Mouse (Mus musculus): ENCODE data around the gene Ipo13. TPM values are rescaled to one million over a fixed set of nuclear protein-coding genes. Genes with fewer than 3 reads are reported as not detected.

The Ipo13 gene
- polyA plus RNA-seq, 1 experiment from 2014 or later, result 35.6 TPM

- Histone ChIP-seq H3K36me3 (peaks cover 49% of the 10 kb centered on the region), H3K9me3 (replicated peaks) (no peaks in the 10 kb centered on the region), H3K27me3 (replicated peaks) (no peaks in the 10 kb centered on the region), H3K27ac (no peak overlapping the region), H3K4me1 (peaks cover 37% of the 10 kb centered on the region), H3K4me3 (peak overlapping the region; percentile 84), H3K9ac (peak overlapping the region; percentile 68), H3K4me2 (peak overlapping the region; percentile 74)
- WGBS (ENCODE audit: insufficient replicate concordance), result 76% methylated on average over 8 of the region's 8 CpGs
- ATAC-seq, result no peak
Observed at GRCm38 (mm10) chr4:117890750-117891149, 24.0 kb downstream of the Ipo13 start.

- H3K36me3 ChIP-seq, result peaks cover 49% of the 10 kb centered on the region
- H3K27ac ChIP-seq, result no peak overlapping the region
- H3K4me3 ChIP-seq, result no peak overlapping the region
- H3K9me3 ChIP-seq (replicated peaks), result no peaks in the 10 kb centered on the region
- WGBS (ENCODE audit: insufficient replicate concordance), result 89% methylated on average over 14 of the region's 14 CpGs
- H3K9ac ChIP-seq, result no peak overlapping the region
- H3K27me3 ChIP-seq (replicated peaks), result no peaks in the 10 kb centered on the region
- H3K4me1 ChIP-seq, result peaks cover 45% of the 10 kb centered on the region
- no peak overlapping the region for H3K4me2 ChIP-seq
- no peak for ATAC-seq
Observed at GRCm38 (mm10) chr4:117890031-117890430, 24.8 kb downstream of the Ipo13 start.

GRCm38 (mm10) chr4:117889471-117889870, 25.3 kb downstream of the Ipo13 start:
- Histone ChIP-seq H3K27ac (no peak overlapping the region), H3K9ac (no peak overlapping the region), H3K4me1 (peaks cover 47% of the 10 kb centered on the region), H3K27me3 (replicated peaks) (no peaks in the 10 kb centered on the region), H3K4me3 (no peak overlapping the region), H3K36me3 (peaks cover 49% of the 10 kb centered on the region), H3K4me2 (no peak overlapping the region), H3K9me3 (replicated peaks) (no peaks in the 10 kb centered on the region)
- ATAC-seq, result no peak
- 81% methylated on average over 15 of the region's 15 CpGs for WGBS (ENCODE audit: insufficient replicate concordance)

- Histone ChIP-seq H3K27ac (no peak overlapping the region), H3K4me3 (peak overlapping the region; percentile 99), H3K4me2 (peak overlapping the region; percentile 94), H3K4me1 (peaks cover 62% of the 10 kb centered on the region), H3K9ac (peak overlapping the region; percentile 64), H3K36me3 (peaks cover 49% of the 10 kb centered on the region), H3K27me3 (replicated peaks) (peaks cover 9% of the 10 kb centered on the region), H3K9me3 (replicated peaks) (no peaks in the 10 kb centered on the region)
- WGBS (ENCODE audit: insufficient replicate concordance), result 61% methylated on average over 2 of the region's 2 CpGs
- no peak for ATAC-seq
Observed at GRCm38 (mm10) chr4:117887920-117888319, 26.9 kb downstream of the Ipo13 start.

GRCm38 (mm10) chr4:117887133-117887532, 27.7 kb downstream of the Ipo13 start, which contains the start of gene Atp6v0b:
Gene Atp6v0b, minus strand, starts transcription at chr4:117887333.
- Histone ChIP-seq H3K36me3 (peaks cover 49% of the 10 kb centered on the region), H3K27me3 (replicated peaks) (peaks cover 17% of the 10 kb centered on the region), H3K4me2 (peak within 1 kb of the TSS; percentile 94), H3K4me1 (peaks cover 65% of the 10 kb centered on the region), H3K9me3 (replicated peaks) (no peaks in the 10 kb centered on the region), H3K4me3 (peak within 1 kb of the TSS; percentile 99), H3K9ac (peak within 1 kb of the TSS; percentile 97), H3K27ac (peak within 1 kb of the TSS; percentile 91)
- WGBS (ENCODE audit: insufficient replicate concordance), result under 1% methylated on average over 37 of the region's 37 CpGs
- ATAC-seq, result peak; percentile 87

GRCm38 (mm10) chr4:117886644-117887043, 28.2 kb downstream of the Ipo13 start:
- Histone ChIP-seq H3K9me3 (replicated peaks) (no peaks in the 10 kb centered on the region), H3K27ac (peak overlapping the region; percentile 91), H3K4me1 (peaks cover 63% of the 10 kb centered on the region), H3K27me3 (replicated peaks) (peaks cover 22% of the 10 kb centered on the region), H3K36me3 (peaks cover 49% of the 10 kb centered on the region), H3K9ac (peak overlapping the region; percentile 97), H3K4me2 (peak overlapping the region; percentile 94), H3K4me3 (peak overlapping the region; percentile 99)
- peak; percentile 36 for ATAC-seq
- under 1% methylated on average over 24 of the region's 24 CpGs for WGBS (ENCODE audit: insufficient replicate concordance)

- Histone ChIP-seq H3K4me3 (peak overlapping the region; percentile 99), H3K4me1 (peaks cover 59% of the 10 kb centered on the region), H3K9me3 (replicated peaks) (no peaks in the 10 kb centered on the region), H3K9ac (peak overlapping the region; percentile 97), H3K27me3 (replicated peaks) (peaks cover 29% of the 10 kb centered on the region), H3K4me2 (peak overlapping the region; percentile 94), H3K27ac (peak overlapping the region; percentile 91), H3K36me3 (peaks cover 49% of the 10 kb centered on the region)
- 69% methylated on average over 9 of the region's 9 CpGs for WGBS (ENCODE audit: insufficient replicate concordance)
- no peak for ATAC-seq
Observed at GRCm38 (mm10) chr4:117885994-117886393, 28.8 kb downstream of the Ipo13 start.

- H3K36me3 ChIP-seq, result peaks cover 43% of the 10 kb centered on the region
- WGBS (ENCODE audit: insufficient replicate concordance), result 92% methylated on average over 10 of the region's 10 CpGs
- no peak overlapping the region for H3K4me2 ChIP-seq
- no peak overlapping the region for H3K27ac ChIP-seq
- H3K27me3 ChIP-seq (replicated peaks), result peaks cover 33% of the 10 kb centered on the region
- no peak for ATAC-seq
- peaks cover 50% of the 10 kb centered on the region for H3K4me1 ChIP-seq
- no peak overlapping the region for H3K9ac ChIP-seq
- H3K4me3 ChIP-seq, result no peak overlapping the region
- H3K9me3 ChIP-seq (replicated peaks), result no peaks in the 10 kb centered on the region
Observed at GRCm38 (mm10) chr4:117885093-117885492, 29.7 kb downstream of the Ipo13 start.

- peak overlapping the region; percentile 94 for H3K4me2 ChIP-seq
- no peak for ATAC-seq
Observed at GRCm38 (mm10) chr4:117884146-117884545, 30.7 kb downstream of the Ipo13 start.

GRCm38 (mm10) chr4:117882701-117883691, 31.8 kb downstream of the Ipo13 start, which contains the start of gene B4galt2:
Gene B4galt2, minus strand, starts transcription at chr4:117883487.
- peaks cover 49% of the 10 kb centered on the region for H3K4me1 ChIP-seq
- 3% methylated on average over 62 of the region's 103 CpGs for WGBS (ENCODE audit: insufficient replicate concordance)
- no peak within 1 kb of the TSS for H3K27ac ChIP-seq
- H3K9ac ChIP-seq, result peak within 1 kb of the TSS; percentile 80
- peak within 1 kb of the TSS; percentile 67 for H3K4me3 ChIP-seq
- H3K36me3 ChIP-seq, result peaks cover 26% of the 10 kb centered on the region
- H3K9me3 ChIP-seq (replicated peaks), result no peaks in the 10 kb centered on the region
- peaks cover 33% of the 10 kb centered on the region for H3K27me3 ChIP-seq (replicated peaks)
- ATAC-seq, result 0 out of 2 replicates have a peak, but pooled peaks have one; percentile 2
- peak within 1 kb of the TSS; percentile 94 for H3K4me2 ChIP-seq

More at GRCm38 (mm10) chr4:117884146-117884545, 30.7 kb downstream of the Ipo13 start:
- H3K27me3 ChIP-seq (replicated peaks), result peaks cover 33% of the 10 kb centered on the region
- H3K27ac ChIP-seq, result no peak overlapping the region
- no peak overlapping the region for H3K9ac ChIP-seq
- peaks cover 33% of the 10 kb centered on the region for H3K36me3 ChIP-seq
- WGBS (ENCODE audit: insufficient replicate concordance), result 84% methylated on average over 1 of the region's 1 CpGs
- no peaks in the 10 kb centered on the region for H3K9me3 ChIP-seq (replicated peaks)
- peaks cover 46% of the 10 kb centered on the region for H3K4me1 ChIP-seq
- peak overlapping the region; percentile 67 for H3K4me3 ChIP-seq

- Histone ChIP-seq H3K9ac (no peak overlapping the region), H3K4me2 (no peak overlapping the region), H3K4me1 (peaks cover 18% of the 10 kb centered on the region), H3K9me3 (replicated peaks) (no peaks in the 10 kb centered on the region), H3K4me3 (no peak overlapping the region), H3K27me3 (replicated peaks) (peaks cover 27% of the 10 kb centered on the region), H3K27ac (no peak overlapping the region), H3K36me3 (peaks cover 15% of the 10 kb centered on the region)
- ATAC-seq, result no peak
- 58% methylated on average over 5 of the region's 5 CpGs for WGBS (ENCODE audit: insufficient replicate concordance)
Observed at GRCm38 (mm10) chr4:117878703-117879102, 36.1 kb downstream of the Ipo13 start.

GRCm38 (mm10) chr4:117878301-117878700, 36.5 kb downstream of the Ipo13 start:
- H3K4me2 ChIP-seq, result no peak overlapping the region
- H3K27me3 ChIP-seq (replicated peaks), result peaks cover 27% of the 10 kb centered on the region
- peaks cover 15% of the 10 kb centered on the region for H3K36me3 ChIP-seq
- no peak for ATAC-seq
- H3K9me3 ChIP-seq (replicated peaks), result no peaks in the 10 kb centered on the region
- no peak overlapping the region for H3K27ac ChIP-seq
- H3K4me3 ChIP-seq, result no peak overlapping the region
- 69% methylated on average over 10 of the region's 10 CpGs for WGBS (ENCODE audit: insufficient replicate concordance)
- no peak overlapping the region for H3K9ac ChIP-seq
- peaks cover 18% of the 10 kb centered on the region for H3K4me1 ChIP-seq
